Mouse (Mus musculus): ENCODE data around the gene Olfr1032. TPM values are rescaled to one million over a fixed set of nuclear protein-coding genes. Genes with fewer than 3 reads are reported as not detected.

Gene Olfr1032
- polyA plus RNA-seq (2015; fragmentation: Nextera tagmentation; extraction: Ambion mirVana): not detected in 2 replicates

GRCm38 (mm10) chr2:86005240-86005639 lies at the start of gene Olfr1032:
Gene Olfr1032 (plus strand): TSS chr2:86005540.

GRCm38 (mm10) chr2:85973595-85973994 lies 31.7 kb upstream of the Olfr1032 start, which contains the start of gene Olfr1029:
Gene Olfr1029 (plus strand): TSS chr2:85973895.

GRCm38 (mm10) chr2:85978976-85979375 lies 26.4 kb upstream of the Olfr1032 start, which contains the start of gene Olfr1030:
Gene Olfr1030 (plus strand): TSS chr2:85979276.

GRCm38 (mm10) chr2:85990004-85990403 lies 15.3 kb upstream of the Olfr1032 start, which contains the start of gene Olfr1031:
Gene Olfr1031 (plus strand): TSS chr2:85990304.

GRCm38 (mm10) chr2:86020406-86020805 lies 15.1 kb downstream of the Olfr1032 start, which contains the start of gene Olfr1033:
Gene Olfr1033 (plus strand): TSS chr2:86020633.

GRCm38 (mm10) chr2:86045561-86045960 lies 40.2 kb downstream of the Olfr1032 start, which contains the start of gene Olfr1034:
Gene Olfr1034 (plus strand): TSS chr2:86045861.

Other genes with a start within 250 kb of the Olfr1032 start
- gene Olfr1012, start 242.8 kb upstream of the Olfr1032 start, polyA plus RNA-seq (2015; fragmentation: Nextera tagmentation; extraction: Ambion mirVana): 0.05 TPM in 1 of 2 replicates, not detected in the other
- not detected in 2 replicates for gene Olfr1013, start 238.4 kb upstream of the Olfr1032 start, polyA plus RNA-seq (2015; fragmentation: Nextera tagmentation; extraction: Ambion mirVana)
- not detected in 2 replicates for gene Olfr1014, start 232.8 kb upstream of the Olfr1032 start, polyA plus RNA-seq (2015; fragmentation: Nextera tagmentation; extraction: Ambion mirVana)
- gene Olfr1015, start 223.5 kb upstream of the Olfr1032 start, polyA plus RNA-seq (2015; fragmentation: Nextera tagmentation; extraction: Ambion mirVana): not detected in 2 replicates
- not detected in 2 replicates for gene Olfr1016, start 203.0 kb upstream of the Olfr1032 start, polyA plus RNA-seq (2015; fragmentation: Nextera tagmentation; extraction: Ambion mirVana)
- gene Olfr1018, start 187.1 kb upstream of the Olfr1032 start, polyA plus RNA-seq (2015; fragmentation: Nextera tagmentation; extraction: Ambion mirVana): not detected in 2 replicates
- not detected in 2 replicates for gene Olfr1019, start 160.1 kb upstream of the Olfr1032 start, polyA plus RNA-seq (2015; fragmentation: Nextera tagmentation; extraction: Ambion mirVana)
- gene Olfr1020, start 158.5 kb upstream of the Olfr1032 start, polyA plus RNA-seq (2015; fragmentation: Nextera tagmentation; extraction: Ambion mirVana): not detected in 2 replicates
- gene Olfr1022, start 136.9 kb upstream of the Olfr1032 start, polyA plus RNA-seq (2015; fragmentation: Nextera tagmentation; extraction: Ambion mirVana): not detected in 2 replicates
- not detected in 2 replicates for gene Olfr1023, start 119.9 kb upstream of the Olfr1032 start, polyA plus RNA-seq (2015; fragmentation: Nextera tagmentation; extraction: Ambion mirVana)
- not detected in 2 replicates for gene Olfr1024, start 100.5 kb upstream of the Olfr1032 start, polyA plus RNA-seq (2015; fragmentation: Nextera tagmentation; extraction: Ambion mirVana)
- gene Olfr1025-ps1, start 90.3 kb upstream of the Olfr1032 start, polyA plus RNA-seq (2015; fragmentation: Nextera tagmentation; extraction: Ambion mirVana): 0.13 TPM in 1 of 2 replicates, not detected in the other
- gene Olfr1026, start 84.0 kb upstream of the Olfr1032 start, polyA plus RNA-seq (2015; fragmentation: Nextera tagmentation; extraction: Ambion mirVana): not detected in 2 replicates
- not detected in 2 replicates for gene Olfr1028, start 55.1 kb upstream of the Olfr1032 start, polyA plus RNA-seq (2015; fragmentation: Nextera tagmentation; extraction: Ambion mirVana)
- not detected in 2 replicates for gene Olfr1029, start 31.6 kb upstream of the Olfr1032 start, polyA plus RNA-seq (2015; fragmentation: Nextera tagmentation; extraction: Ambion mirVana)
- not detected in 2 replicates for gene Olfr1030, start 26.3 kb upstream of the Olfr1032 start, polyA plus RNA-seq (2015; fragmentation: Nextera tagmentation; extraction: Ambion mirVana)
- not detected in 2 replicates for gene Olfr1031, start 15.2 kb upstream of the Olfr1032 start, polyA plus RNA-seq (2015; fragmentation: Nextera tagmentation; extraction: Ambion mirVana)
- 6.6 and 7.4 TPM in 2 replicates for gene Olfr1033, start 15.1 kb downstream of the Olfr1032 start, polyA plus RNA-seq (2015; fragmentation: Nextera tagmentation; extraction: Ambion mirVana)
- gene Olfr1034, start 40.3 kb downstream of the Olfr1032 start, polyA plus RNA-seq (2015; fragmentation: Nextera tagmentation; extraction: Ambion mirVana): 0.05 and 0.08 TPM in 2 replicates
- gene Olfr1036, start 68.5 kb downstream of the Olfr1032 start, polyA plus RNA-seq (2015; fragmentation: Nextera tagmentation; extraction: Ambion mirVana): not detected in 2 replicates
- not detected in 2 replicates for gene Olfr1037, start 81.8 kb downstream of the Olfr1032 start, polyA plus RNA-seq (2015; fragmentation: Nextera tagmentation; extraction: Ambion mirVana)
- gene Olfr1039, start 130.4 kb downstream of the Olfr1032 start, polyA plus RNA-seq (2015; fragmentation: Nextera tagmentation; extraction: Ambion mirVana): not detected in 2 replicates
- not detected in 2 replicates for gene Olfr1040, start 141.2 kb downstream of the Olfr1032 start, polyA plus RNA-seq (2015; fragmentation: Nextera tagmentation; extraction: Ambion mirVana)
- gene Olfr1042, start 156.3 kb downstream of the Olfr1032 start, polyA plus RNA-seq (2015; fragmentation: Nextera tagmentation; extraction: Ambion mirVana): 0.08 TPM in 1 of 2 replicates, not detected in the other
- not detected in 2 replicates for gene Olfr1043, start 162.0 kb downstream of the Olfr1032 start, polyA plus RNA-seq (2015; fragmentation: Nextera tagmentation; extraction: Ambion mirVana)
- gene Olfr1044, start 172.3 kb downstream of the Olfr1032 start, polyA plus RNA-seq (2015; fragmentation: Nextera tagmentation; extraction: Ambion mirVana): not detected in 2 replicates
- not detected in 2 replicates for gene Olfr52, start 180.1 kb downstream of the Olfr1032 start, polyA plus RNA-seq (2015; fragmentation: Nextera tagmentation; extraction: Ambion mirVana)
- not detected in 2 replicates for gene Olfr1045, start 197.5 kb downstream of the Olfr1032 start, polyA plus RNA-seq (2015; fragmentation: Nextera tagmentation; extraction: Ambion mirVana)
- not detected in 2 replicates for gene Olfr1046, start 213.8 kb downstream of the Olfr1032 start, polyA plus RNA-seq (2015; fragmentation: Nextera tagmentation; extraction: Ambion mirVana)
- not detected in 2 replicates for gene Olfr1047, start 225.9 kb downstream of the Olfr1032 start, polyA plus RNA-seq (2015; fragmentation: Nextera tagmentation; extraction: Ambion mirVana)
- gene Olfr1048, start 234.7 kb downstream of the Olfr1032 start, polyA plus RNA-seq (2015; fragmentation: Nextera tagmentation; extraction: Ambion mirVana): not detected in 2 replicates

Measured in adrenal gland, postnatal 0 days (tissue).